Mouse (Mus musculus) G1E (cell line): ENCODE data around the gene Dpf3. TPM values are rescaled to one million over a fixed set of nuclear protein-coding genes. Genes with fewer than 3 reads are reported as not detected.

Source experiments
- ATAC-seq: 2 replicates; pipeline ENCODE4 v1.8.0; 2016; ENCODE audit warnings: mild to moderate bottlenecking; ENCODE audit not compliant: insufficient number of reproducible peaks, poor library complexity, low FRiP score, severe bottlenecking; ENCODE audit errors: extremely low read depth
- DNase-seq: peaks from one replicate; pipeline ENCODE4 v3.0.0; 2012; ENCODE audit warnings: low spot score
- H3K27me3 ChIP-seq: 2 replicates; pipeline ENCODE4 v1.6.1; 2012; ENCODE audit warnings: mild to moderate bottlenecking, low read length, inconsistent platforms; ENCODE audit not compliant: insufficient read depth
- H3K36me3 ChIP-seq: replicated peaks from 2 replicates; pipeline ENCODE3; 2012; ENCODE audit warnings: mild to moderate bottlenecking, inconsistent platforms
- H3K4me1 ChIP-seq: 2 replicates; pipeline ENCODE4 v1.6.1; 2012; ENCODE audit warnings: low read depth, low read length, inconsistent platforms, mixed read lengths; ENCODE audit not compliant: insufficient read depth
- H3K4me3 ChIP-seq: 2 replicates; pipeline ENCODE4 v1.5.1; 2012; ENCODE audit warnings: low read depth, mild to moderate bottlenecking, inconsistent platforms, low read length, moderate library complexity, mixed read lengths
- H3K9me3 ChIP-seq: replicated peaks from 2 replicates; pipeline ENCODE4 v1.6.1; 2012; ENCODE audit warnings: inconsistent platforms
- CTCF ChIP-seq: IDR thresholded peaks from 2 replicates; pipeline ENCODE4 v1.5.1; 2012; ENCODE audit warnings: low read depth, low read length, inconsistent platforms, mixed read lengths
- GATA1 ChIP-seq: IDR thresholded peaks from 2 replicates; pipeline ENCODE4 v1.6.1; 2012; ENCODE audit warnings: borderline replicate concordance, low read length, inconsistent platforms, mixed read lengths
- GATA2 ChIP-seq: IDR thresholded peaks from 2 replicates; pipeline ENCODE4 v1.6.1; 2012; ENCODE audit warnings: low read depth, low read length, inconsistent platforms, borderline replicate concordance
- POLR2AphosphoS5 ChIP-seq: IDR thresholded peaks from 2 replicates; pipeline ENCODE4 v1.6.1; 2012; ENCODE audit warnings: low read depth, low read length, inconsistent platforms; ENCODE audit not compliant: insufficient replicate concordance
- TAL1 ChIP-seq: conservative IDR thresholded peaks from 2 replicates; pipeline ENCODE4 v1.6.1; 2012; ENCODE audit warnings: low read depth, low read length, inconsistent platforms, mixed read lengths
- polyA plus RNA-seq: library from polyadenylated mRNA; stranded (reverse); fragments of >175 nt; gene quantifications from 2 replicates; pipeline ENCODE4 v1.2.3, GENCODE M21; 2012
- total RNA-seq, 2 experiments: library from RNA; stranded (forward) in 1 of 2; stranded (reverse) in 1 of 2; fragments of 200-1000 nt in 1 of 2; fragments of >200 nt in 1 of 2; fragmentation: Nextera tagmentation in 1 of 2; gene quantifications; 2 replicates each; pipeline ENCODE4 v1.2.3; 2014 to 2017

Dpf3 gene
- total and polyA plus RNA-seq, 3 experiments: 8.1 to 19.7 (median 12.8) TPM

DNA sequence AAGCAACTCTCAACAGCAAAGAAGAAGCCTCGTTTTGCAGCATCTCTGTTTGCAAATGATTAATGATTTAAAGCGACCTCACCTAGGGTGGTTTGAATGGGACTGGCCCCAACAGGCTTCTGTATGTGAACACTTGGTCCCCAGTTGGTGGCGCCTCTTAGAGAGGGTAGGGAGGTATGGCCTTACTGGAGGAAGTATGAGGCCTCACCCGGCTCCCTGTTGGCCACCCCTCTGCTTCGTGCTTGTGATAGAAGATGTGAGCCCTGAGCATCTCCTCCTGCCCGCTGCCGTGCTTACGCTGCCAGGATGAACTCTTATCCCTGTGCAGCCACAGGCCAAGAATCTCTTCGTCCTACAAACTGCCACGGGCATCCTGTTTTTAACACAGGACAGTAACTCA is 19.0 kb upstream of the Dpf3 start:
- ATAC-seq (no peak), DNase-seq (no peak)
- no peak overlapping the region for H3K4me3 ChIP-seq
- H3K36me3 ChIP-seq: no peaks in the 10 kb centered on the region
- H3K27me3 ChIP-seq: peaks cover 24% of the 10 kb centered on the region
- TF ChIP-seq GATA1: no peak
- TF ChIP-seq CTCF: no peak
- TF ChIP-seq GATA2: no peak
- no peak for TF ChIP-seq POLR2AphosphoS5
- no peak for TF ChIP-seq TAL1
- H3K4me1 ChIP-seq: peaks cover 22% of the 10 kb centered on the region
- no peaks in the 10 kb centered on the region for H3K9me3 ChIP-seq

DNA sequence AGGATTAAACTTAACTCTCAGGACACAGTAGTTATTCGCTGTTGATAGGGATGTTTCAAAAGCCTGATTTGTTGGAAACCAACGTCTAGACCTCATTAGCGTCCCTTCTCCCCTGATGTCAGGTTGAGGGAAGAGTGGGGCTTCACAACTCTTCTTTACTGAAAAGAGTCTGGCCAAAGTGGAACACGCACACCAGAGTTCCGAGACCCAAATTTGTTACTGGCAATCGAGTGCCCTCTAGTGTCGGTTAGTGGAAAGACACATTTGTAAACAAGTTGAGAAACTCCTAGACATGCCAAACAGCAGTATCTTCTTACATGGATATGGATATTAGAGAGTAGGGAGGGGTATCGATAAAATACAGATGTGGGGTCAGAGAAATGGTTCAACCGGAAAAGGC is 14.7 kb upstream of the Dpf3 start:
- ATAC-seq: no peak; the same call in 1 of the 2 replicates
- Histone ChIP-seq H3K4me1 (peaks cover 31% of the 10 kb centered on the region), H3K9me3 (no peaks in the 10 kb centered on the region), H3K4me3 (no peak overlapping the region), H3K36me3 (no peaks in the 10 kb centered on the region), H3K27me3 (peaks cover 40% of the 10 kb centered on the region)
- peak; percentile 42 for DNase-seq
- TF ChIP-seq CTCF: peak; percentile 87
- no peak for TF ChIP-seq GATA2

DNA sequence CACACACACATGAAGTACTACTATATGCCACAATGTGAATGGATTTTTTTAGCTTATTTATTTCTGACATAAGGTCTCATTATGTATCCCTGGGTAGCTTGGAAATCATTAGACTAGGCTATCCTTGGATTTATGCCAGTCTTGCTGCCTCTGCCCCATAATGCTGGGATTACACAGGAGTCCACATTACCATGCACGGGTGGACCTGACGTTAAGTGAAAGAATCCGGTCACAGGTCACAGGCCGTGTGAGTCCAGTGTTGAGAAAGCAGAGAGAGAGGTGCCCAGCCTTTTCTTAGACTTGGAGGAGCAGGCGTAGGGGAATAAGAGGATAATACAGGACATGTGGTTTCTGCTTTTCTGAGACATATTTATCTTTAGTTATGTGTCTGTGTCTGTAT is 11.7 kb upstream of the Dpf3 start:
- Histone ChIP-seq H3K9me3 (no peaks in the 10 kb centered on the region), H3K4me1 (peaks cover 45% of the 10 kb centered on the region), H3K36me3 (no peaks in the 10 kb centered on the region), H3K27me3 (peaks cover 50% of the 10 kb centered on the region), H3K4me3 (no peak overlapping the region)
- ATAC-seq (no peak), DNase-seq (no peak)
- TF ChIP-seq GATA1 (no peak), TAL1 (no peak), GATA2 (no peak), CTCF (no peak), POLR2AphosphoS5 (no peak)

DNA sequence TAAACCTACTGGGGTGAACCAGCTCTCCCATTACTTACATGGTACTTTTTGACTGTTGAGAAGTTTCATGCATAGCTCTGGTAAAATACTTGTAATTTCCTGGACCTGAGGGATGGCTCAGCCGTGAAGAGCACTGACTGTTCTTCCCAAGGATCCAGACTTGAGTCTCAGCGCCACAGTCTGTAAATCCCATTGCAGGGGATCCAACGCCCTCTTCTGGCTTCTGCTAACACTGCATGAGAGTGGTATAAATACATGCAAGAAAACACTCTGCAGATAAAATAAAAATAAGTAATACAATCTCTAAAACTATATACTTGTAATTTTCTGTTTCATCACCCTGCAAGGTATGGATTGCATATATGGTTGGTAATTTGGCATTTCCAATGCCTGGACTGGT is 10.4 kb upstream of the Dpf3 start:
- no peaks in the 10 kb centered on the region for H3K36me3 ChIP-seq
- ATAC-seq (no peak), DNase-seq (no peak)
- no peak overlapping the region for H3K4me3 ChIP-seq
- no peak for TF ChIP-seq GATA2
- no peak for TF ChIP-seq POLR2AphosphoS5
- peaks cover 45% of the 10 kb centered on the region for H3K4me1 ChIP-seq
- no peaks in the 10 kb centered on the region for H3K9me3 ChIP-seq
- H3K27me3 ChIP-seq: peaks cover 56% of the 10 kb centered on the region

DNA sequence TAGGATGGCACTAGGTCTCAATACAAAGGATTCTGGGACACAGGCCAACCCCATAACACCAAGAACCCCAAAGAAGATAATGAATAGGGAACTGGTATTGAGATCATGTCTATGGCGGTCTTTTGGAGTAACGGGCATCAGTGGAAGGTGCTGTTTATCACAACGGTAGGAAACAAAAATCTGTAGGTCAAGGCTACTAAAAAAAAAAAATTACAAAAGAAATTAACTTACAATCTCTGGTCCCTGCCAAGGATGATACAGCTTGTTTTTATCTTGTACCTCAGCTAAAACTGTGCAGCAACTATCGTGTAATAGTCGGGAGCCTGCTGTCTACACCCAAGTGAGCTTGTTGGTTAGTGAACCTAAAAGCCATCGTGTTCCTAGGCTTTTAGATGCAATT is 9.2 kb upstream of the Dpf3 start:
- ATAC-seq (no peak), DNase-seq (no peak)
- H3K4me3 ChIP-seq: no peak overlapping the region

DNA sequence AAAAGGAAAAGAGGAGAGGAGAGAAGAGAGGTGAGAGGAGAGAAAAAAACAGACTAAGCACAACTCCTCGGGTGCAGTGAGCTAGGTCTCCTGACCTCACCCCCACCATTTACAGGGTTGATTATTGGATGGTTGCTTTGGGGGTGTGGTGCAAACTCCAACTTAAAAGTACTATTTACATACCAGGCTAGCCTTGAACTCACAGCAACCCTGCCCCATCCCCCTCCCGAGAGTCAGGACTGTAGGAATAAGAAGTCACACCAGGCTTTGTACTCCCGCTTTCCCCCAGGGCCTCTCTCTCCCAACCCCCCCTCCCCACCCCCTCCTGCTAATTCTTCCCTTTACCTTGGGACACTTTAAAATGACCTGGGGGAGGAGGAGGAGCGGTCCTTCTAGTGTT is 8.8 kb upstream of the Dpf3 start:
- H3K4me1 ChIP-seq: peaks cover 35% of the 10 kb centered on the region
- peaks cover 3% of the 10 kb centered on the region for H3K9me3 ChIP-seq
- H3K36me3 ChIP-seq: no peaks in the 10 kb centered on the region
- ATAC-seq (no peak), DNase-seq (no peak)
- peaks cover 58% of the 10 kb centered on the region for H3K27me3 ChIP-seq
- no peak overlapping the region for H3K4me3 ChIP-seq
- no peak for TF ChIP-seq CTCF
- TF ChIP-seq TAL1: no peak
- no peak for TF ChIP-seq GATA2
- no peak for TF ChIP-seq GATA1
- TF ChIP-seq POLR2AphosphoS5: no peak

More for the DNA sequence above, 9.2 kb upstream of the Dpf3 start:
- Histone ChIP-seq H3K9me3 (no peaks in the 10 kb centered on the region), H3K4me1 (peaks cover 38% of the 10 kb centered on the region), H3K27me3 (peaks cover 62% of the 10 kb centered on the region), H3K36me3 (no peaks in the 10 kb centered on the region)
- TF ChIP-seq GATA2 (no peak), GATA1 (no peak)

DNA sequence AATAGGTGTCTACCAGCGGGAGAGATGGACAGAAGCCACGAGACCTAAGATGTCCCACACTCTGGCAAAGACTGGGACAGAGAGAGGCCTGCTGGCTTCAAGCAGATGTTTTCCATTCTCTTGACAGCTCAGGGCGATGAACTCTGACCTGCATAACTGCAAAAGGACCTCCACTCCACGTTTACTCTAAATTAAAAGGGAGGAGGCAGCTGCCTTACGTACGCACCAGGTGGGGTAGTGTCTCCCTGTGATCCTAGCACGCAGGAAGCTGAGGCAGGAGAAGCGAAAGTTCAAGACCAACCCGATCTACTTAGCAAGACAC is 8.4 kb upstream of the Dpf3 start:
- Histone ChIP-seq H3K27me3 (peaks cover 54% of the 10 kb centered on the region), H3K4me3 (no peak overlapping the region), H3K4me1 (peaks cover 35% of the 10 kb centered on the region), H3K36me3 (no peaks in the 10 kb centered on the region), H3K9me3 (peaks cover 7% of the 10 kb centered on the region)
- no peak for TF ChIP-seq GATA1
- no peak for TF ChIP-seq GATA2
- no peak for TF ChIP-seq CTCF
- TF ChIP-seq TAL1: no peak
- TF ChIP-seq POLR2AphosphoS5: no peak
- no peak for ATAC-seq
- no peak for DNase-seq
